Mouse (Mus musculus) limb, embryonic 11.5 days (tissue): Measurements from ENCODE around the gene Nrcam. TPM values are rescaled to one million over a fixed set of nuclear protein-coding genes. Genes with fewer than 3 reads are reported as not detected.

Experiments
- ATAC-seq: fragments of 200-750 bp; cut with Nextera tagmentation; 2 replicates; pipeline ENCODE4 v1.8.0; 2017; ENCODE audit warnings: low read depth; ENCODE audit not compliant: insufficient number of reproducible peaks, low FRiP score, low TSS enrichment
- DNase-seq: peaks from one replicate; pipeline ENCODE4 v3.0.0-alpha.2; 2015; ENCODE audit warnings: low spot score
- H3K27ac ChIP-seq: fragments of 300-500 bp; sonication (generic); replicated peaks from 2 replicates; pipeline ENCODE4 v1.5.1; 2014; ENCODE audit warnings: low read depth, mild to moderate bottlenecking, low read length
- H3K27me3 ChIP-seq: fragments of 300-500 bp; sonication (generic); 2 replicates; pipeline ENCODE4 v1.6.1; 2014; ENCODE audit warnings: mild to moderate bottlenecking, low read length, mixed read lengths; ENCODE audit not compliant: control insufficient read depth, insufficient read depth
- H3K36me3 ChIP-seq: fragments of 300-500 bp; sonication (generic); 2 replicates; pipeline ENCODE4 v1.6.1; 2014; ENCODE audit warnings: mild to moderate bottlenecking, low read length, moderate library complexity, mixed read lengths; ENCODE audit not compliant: control insufficient read depth, insufficient read depth
- H3K4me1 ChIP-seq: fragments of 300-500 bp; sonication (generic); 2 replicates; pipeline ENCODE4 v1.6.1; 2014; ENCODE audit warnings: low read length, mixed read lengths; ENCODE audit not compliant: control insufficient read depth, insufficient read depth
- H3K4me2 ChIP-seq: fragments of 300-500 bp; sonication (generic); 2 replicates; pipeline ENCODE4 v1.6.1; 2014; ENCODE audit warnings: low read depth, mild to moderate bottlenecking, moderate library complexity; ENCODE audit not compliant: severe bottlenecking
- H3K4me3 ChIP-seq: fragments of 300-500 bp; sonication (generic); 2 replicates; pipeline ENCODE4 v1.5.1; 2014; ENCODE audit warnings: low read depth, low read length
- H3K9ac ChIP-seq: fragments of 300-500 bp; sonication (generic); 2 replicates; pipeline ENCODE4 v1.6.1; 2014; ENCODE audit warnings: mild to moderate bottlenecking, low read length
- H3K9me3 ChIP-seq: fragments of 300-500 bp; sonication (generic); 2 replicates; pipeline ENCODE4 v1.6.1; 2016; ENCODE audit warnings: low read length; ENCODE audit not compliant: control insufficient read depth
- WGBS: fragments of 180-500 bp; shearing (Covaris S2); extraction: QIAGEN DNeasy Blood & Tissue Kit; methylation state at CpG from one replicate; pipeline ENCODE4 v1.1.7; 2014; 5-methylcytosine and 5-hydroxymethylcytosine counted together
- polyA plus RNA-seq: library from polyadenylated mRNA; unstranded; fragments of >200 nt; fragmentation: Nextera tagmentation; extraction: Ambion mirVana; gene quantifications from 2 replicates; pipeline ENCODE4 v1.2.1, GENCODE M21; 2014

Nrcam gene
- polyA plus RNA-seq, 1 experiment from 2014 or later: 1.6 TPM

GRCm38 (mm10) chr12:44601410-44602149, 272.9 kb downstream of the Nrcam start:
- Histone ChIP-seq H3K9me3 (no peaks in the 10 kb centered on the region), H3K4me2 (no peak overlapping the region), H3K4me3 (no peak overlapping the region), H3K4me1 (no peaks in the 10 kb centered on the region), H3K9ac (no peak overlapping the region), H3K27ac (no peak overlapping the region), H3K27me3 (no peaks in the 10 kb centered on the region), H3K36me3 (no peaks in the 10 kb centered on the region)
- ATAC-seq: no peak
- peak; percentile 78 for DNase-seq
- 37% methylated on average over 16 of the region's 16 CpGs for WGBS

GRCm38 (mm10) chr12:44602269-44602957, 273.7 kb downstream of the Nrcam start:
- Histone ChIP-seq H3K4me1 (no peaks in the 10 kb centered on the region), H3K36me3 (no peaks in the 10 kb centered on the region), H3K4me2 (no peak overlapping the region), H3K27me3 (no peaks in the 10 kb centered on the region), H3K4me3 (no peak overlapping the region), H3K27ac (no peak overlapping the region), H3K9ac (no peak overlapping the region), H3K9me3 (no peaks in the 10 kb centered on the region)
- DNase-seq (peak; percentile 21), ATAC-seq (no peak)
- WGBS: 71% methylated on average over 11 of the region's 11 CpGs

- Histone ChIP-seq H3K27ac (no peak overlapping the region), H3K4me3 (no peak overlapping the region), H3K27me3 (no peaks in the 10 kb centered on the region), H3K4me2 (no peak overlapping the region), H3K4me1 (no peaks in the 10 kb centered on the region), H3K9ac (no peak overlapping the region), H3K9me3 (no peaks in the 10 kb centered on the region), H3K36me3 (no peaks in the 10 kb centered on the region)
- WGBS: 69% methylated on average over 5 of the region's 5 CpGs
- DNase-seq: no peak
- no peak for ATAC-seq
Observed at GRCm38 (mm10) chr12:44602958-44603331, 274.3 kb downstream of the Nrcam start.

GRCm38 (mm10) chr12:44617001-44617421, 288.3 kb downstream of the Nrcam start:
- H3K27me3 ChIP-seq: no peaks in the 10 kb centered on the region
- no peak for ATAC-seq

GRCm38 (mm10) chr12:44617488-44617887, 288.8 kb downstream of the Nrcam start:
- 79% methylated on average over 1 of the region's 1 CpGs for WGBS
- Histone ChIP-seq H3K36me3 (no peaks in the 10 kb centered on the region), H3K4me2 (no peak overlapping the region), H3K4me1 (no peaks in the 10 kb centered on the region), H3K9ac (no peak overlapping the region), H3K27me3 (no peaks in the 10 kb centered on the region), H3K9me3 (no peaks in the 10 kb centered on the region), H3K4me3 (no peak overlapping the region), H3K27ac (no peak overlapping the region)
- ATAC-seq: no peak
- no peak for DNase-seq

More at GRCm38 (mm10) chr12:44617001-44617421, 288.3 kb downstream of the Nrcam start:
- Histone ChIP-seq H3K27ac (no peak overlapping the region), H3K9ac (no peak overlapping the region), H3K36me3 (no peaks in the 10 kb centered on the region), H3K4me3 (no peak overlapping the region), H3K9me3 (no peaks in the 10 kb centered on the region), H3K4me1 (no peaks in the 10 kb centered on the region), H3K4me2 (no peak overlapping the region)
- 92% methylated on average over 2 of the region's 2 CpGs for WGBS
- DNase-seq: no peak

GRCm38 (mm10) chr12:44639341-44639921, 310.7 kb downstream of the Nrcam start:
- Histone ChIP-seq H3K9ac (no peak overlapping the region), H3K9me3 (no peaks in the 10 kb centered on the region), H3K27me3 (no peaks in the 10 kb centered on the region), H3K27ac (no peak overlapping the region), H3K4me3 (no peak overlapping the region), H3K4me1 (no peaks in the 10 kb centered on the region), H3K36me3 (no peaks in the 10 kb centered on the region), H3K4me2 (no peak overlapping the region)
- ATAC-seq (no peak), DNase-seq (no peak)

- WGBS: 25% methylated on average over 1 of the region's 1 CpGs
- ATAC-seq (no peak), DNase-seq (no peak)
- no peak overlapping the region for H3K4me3 ChIP-seq
- H3K4me1 ChIP-seq: no peaks in the 10 kb centered on the region
- H3K36me3 ChIP-seq: no peaks in the 10 kb centered on the region
- no peaks in the 10 kb centered on the region for H3K9me3 ChIP-seq
- no peak overlapping the region for H3K4me2 ChIP-seq
- no peaks in the 10 kb centered on the region for H3K27me3 ChIP-seq
- no peak overlapping the region for H3K9ac ChIP-seq
- H3K27ac ChIP-seq: no peak overlapping the region
Observed at GRCm38 (mm10) chr12:44640579-44640978, 311.9 kb downstream of the Nrcam start.
